Mouse (Mus musculus) gastrocnemius, adult 2 months (tissue): ENCODE data around the gene Tspan4. TPM values are rescaled to one million over a fixed set of nuclear protein-coding genes. Genes with fewer than 3 reads are reported as not detected.

Experiments used
- DNase-seq: peaks from one replicate; pipeline ENCODE4 v3.0.0; 2022
- H3K27ac ChIP-seq: fragments of 200-600 bp; 2 replicates; pipeline ENCODE4 v1.8.1; 2022; ENCODE audit warnings: mild to moderate bottlenecking
- H3K4me3 ChIP-seq: fragments of 200-600 bp; 2 replicates; pipeline ENCODE4 v1.8.1; 2022; ENCODE audit warnings: mild to moderate bottlenecking, moderate library complexity
- CTCF ChIP-seq: fragments of 200-600 bp; IDR thresholded peaks from 2 replicates; pipeline ENCODE4 v1.8.1; 2022; ENCODE audit warnings: antibody characterized with exemption, mild to moderate bottlenecking, moderate library complexity
- intact Hi-C: fragments of 180-260 bp; cut with DNase I; formaldehyde crosslinking; loops from one replicate; pipeline ENCODE4 v1.15.1; 2025
- total RNA-seq, 2 experiments: library from RNA; stranded (reverse); gene quantifications; 2 replicates each; pipeline ENCODE4 v1.2.3; 2021

Gene Tspan4
- total RNA-seq, 2 experiments from 2014 or later, result 7.6 to 8.2 TPM

DNA sequence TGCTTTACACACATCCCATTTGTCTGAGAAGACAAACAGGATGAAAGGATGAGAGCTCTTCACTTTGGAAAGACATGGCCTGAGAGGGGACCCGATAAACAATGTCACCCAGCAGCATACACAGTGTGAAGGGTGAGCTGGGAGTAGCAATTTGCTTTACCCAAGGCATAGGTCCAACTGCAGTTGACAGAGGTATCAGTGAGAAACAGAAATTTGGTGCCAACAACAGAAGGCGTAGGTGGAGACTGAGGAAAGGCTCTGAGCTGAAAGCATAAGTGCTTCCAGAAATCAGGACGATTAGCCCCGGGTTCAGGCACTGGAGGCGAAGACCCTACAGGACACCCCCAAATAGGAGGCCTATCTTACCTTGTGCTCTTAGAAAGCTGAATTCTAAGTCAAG, 35.2 kb downstream of the Tspan4 start:
- DNase-seq, result no peak
- peak overlapping the region; percentile 35; the same call in 1 of the 2 replicates for H3K27ac ChIP-seq
- H3K4me3 ChIP-seq, result no peak overlapping the region
- TF ChIP-seq CTCF, result no peak
- intact Hi-C loops, result no loop called here

DNA sequence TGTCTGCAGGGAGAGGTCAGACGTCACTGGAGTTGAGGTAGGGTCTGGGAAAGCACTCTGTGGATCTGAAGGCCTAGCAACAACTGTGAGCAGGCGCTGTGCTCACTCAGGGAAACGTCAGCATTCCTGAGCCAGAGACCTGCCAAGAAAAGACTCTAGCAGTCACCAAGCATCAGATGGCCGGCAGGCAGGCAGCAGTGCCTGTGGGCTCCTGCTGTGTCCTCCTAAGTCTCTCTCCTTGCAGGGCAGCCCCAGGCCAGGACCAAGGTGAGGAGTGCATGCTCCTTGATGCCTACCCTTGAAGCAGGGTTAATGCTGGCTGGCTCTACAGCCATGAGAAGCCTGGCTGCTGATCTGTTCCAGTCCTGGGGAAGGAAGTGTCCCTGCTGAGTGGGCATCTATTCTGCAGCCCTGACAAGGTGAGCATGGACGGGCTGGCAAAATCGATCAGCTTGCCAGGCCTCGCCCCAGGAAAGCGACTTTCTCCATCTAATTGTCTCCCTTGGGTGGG, 35.7 kb downstream of the Tspan4 start:
- peak; percentile 53 for DNase-seq
- TF ChIP-seq CTCF, result no peak
- Histone ChIP-seq H3K27ac (peak overlapping the region; percentile 35; the same call in 1 of the 2 replicates), H3K4me3 (no peak overlapping the region)
- intact Hi-C loops, result no loop called here

DNA sequence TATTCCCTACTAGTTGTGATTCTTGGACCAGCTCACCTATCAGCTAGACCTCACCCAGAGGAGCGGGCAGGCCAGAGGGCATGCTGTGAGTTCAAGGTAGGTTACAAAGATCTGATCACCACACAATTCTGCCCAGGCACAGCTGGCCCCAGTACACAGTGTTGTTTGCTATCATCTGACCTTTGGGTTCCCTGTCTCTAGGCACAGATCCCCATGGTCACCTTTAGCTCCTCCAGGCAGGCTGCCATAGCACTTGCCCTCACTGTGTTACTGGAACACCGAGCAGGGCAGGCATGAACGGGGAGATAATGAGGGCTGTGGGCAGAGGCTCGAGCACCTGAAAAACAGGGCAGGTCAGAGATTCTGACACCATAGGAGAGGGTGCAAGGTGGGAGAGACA, 42.6 kb downstream of the Tspan4 start:
- H3K27ac ChIP-seq, result peak overlapping the region; percentile 16; the same call in 1 of the 2 replicates
- intact Hi-C loops, result no loop called here
- no peak for TF ChIP-seq CTCF
- no peak overlapping the region for H3K4me3 ChIP-seq
- peak; percentile 53 for DNase-seq

DNA sequence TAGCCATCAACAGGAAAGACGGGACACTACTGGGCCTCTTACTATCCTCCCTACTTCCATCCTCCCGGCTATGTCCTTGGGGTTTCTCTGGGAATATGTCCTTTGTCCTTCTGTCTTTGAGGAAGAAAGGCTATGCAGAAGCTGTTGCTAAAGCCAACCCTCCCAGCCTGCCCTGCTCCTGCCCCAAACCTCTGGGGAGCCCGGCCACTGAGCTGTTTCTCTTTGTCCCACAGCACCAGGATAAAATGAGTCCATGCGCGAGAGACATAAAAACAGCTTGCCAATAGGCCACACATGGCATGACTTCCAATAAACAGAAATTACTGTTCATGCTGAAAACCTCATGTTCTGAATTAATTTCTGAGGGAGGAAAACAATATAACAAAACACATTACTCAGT, 43.3 kb downstream of the Tspan4 start:
- Histone ChIP-seq H3K4me3 (no peak overlapping the region), H3K27ac (no peak overlapping the region)
- no peak for DNase-seq
- no peak for TF ChIP-seq CTCF
- intact Hi-C loops, result no loop called here

DNA sequence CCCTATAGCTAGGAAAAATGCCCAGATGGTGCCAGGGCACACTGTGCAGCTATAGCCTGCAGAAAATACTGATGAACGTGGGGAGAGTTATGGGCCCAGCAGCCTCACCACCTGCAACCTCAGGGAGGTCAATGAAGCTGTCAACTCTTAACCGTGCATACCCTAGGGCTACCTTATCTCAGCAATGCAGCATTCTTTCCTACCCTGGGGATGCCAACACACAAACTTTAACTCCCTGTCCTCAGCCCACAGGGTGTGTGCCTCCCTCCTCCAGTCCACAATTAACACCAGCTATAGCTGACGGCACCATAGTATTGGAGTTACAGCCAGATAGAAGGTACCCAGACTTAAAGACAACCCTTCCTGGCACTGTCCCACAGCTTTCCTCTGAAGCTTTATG, 43.9 kb downstream of the Tspan4 start:
- intact Hi-C loops, result no loop called here
- Histone ChIP-seq H3K4me3 (no peak overlapping the region), H3K27ac (no peak overlapping the region)
- no peak for TF ChIP-seq CTCF
- DNase-seq, result no peak

- no peak overlapping the region for H3K4me3 ChIP-seq
- intact Hi-C loops, result no loop called here
Measured at GRCm38 (mm10) chr7:141519795-141520194, 44.8 kb downstream of the Tspan4 start.

GRCm38 (mm10) chr7:141523007-141523406, 48.0 kb downstream of the Tspan4 start:
- DNase-seq, result no peak
- Histone ChIP-seq H3K27ac (no peak overlapping the region), H3K4me3 (no peak overlapping the region)
- intact Hi-C loops, result no loop called here
- TF ChIP-seq CTCF, result no peak

More at GRCm38 (mm10) chr7:141519795-141520194, 44.8 kb downstream of the Tspan4 start:
- no peak overlapping the region; the same call in 1 of the 2 replicates for H3K27ac ChIP-seq
- no peak for DNase-seq
- no peak for TF ChIP-seq CTCF

DNA sequence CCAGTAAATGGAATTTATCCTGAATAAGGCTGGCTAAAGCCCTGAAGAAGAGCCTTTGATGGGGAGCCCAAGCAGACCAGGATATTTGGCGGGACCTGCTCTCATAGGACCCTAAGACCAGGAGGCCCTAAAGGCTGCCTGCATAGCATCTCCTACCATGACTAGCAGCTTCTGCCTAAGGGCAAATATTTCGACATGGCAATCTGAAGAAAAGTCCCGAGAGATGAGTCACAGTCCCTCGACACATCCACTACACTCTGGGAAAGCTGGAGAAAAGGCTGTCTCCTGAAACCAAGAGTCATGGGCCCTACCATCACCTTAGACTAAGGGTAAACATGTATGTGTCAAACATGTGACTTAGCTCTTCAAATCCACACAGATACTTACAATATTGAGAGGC, 49.2 kb downstream of the Tspan4 start:
- TF ChIP-seq CTCF, result no peak
- no peak for DNase-seq
- intact Hi-C loops, result loop anchor here (2.0 kb wide), 1 partner anchor 115 kb away; no protein-coding TSS in a partner anchor
- Histone ChIP-seq H3K4me3 (no peak overlapping the region), H3K27ac (no peak overlapping the region)

DNA sequence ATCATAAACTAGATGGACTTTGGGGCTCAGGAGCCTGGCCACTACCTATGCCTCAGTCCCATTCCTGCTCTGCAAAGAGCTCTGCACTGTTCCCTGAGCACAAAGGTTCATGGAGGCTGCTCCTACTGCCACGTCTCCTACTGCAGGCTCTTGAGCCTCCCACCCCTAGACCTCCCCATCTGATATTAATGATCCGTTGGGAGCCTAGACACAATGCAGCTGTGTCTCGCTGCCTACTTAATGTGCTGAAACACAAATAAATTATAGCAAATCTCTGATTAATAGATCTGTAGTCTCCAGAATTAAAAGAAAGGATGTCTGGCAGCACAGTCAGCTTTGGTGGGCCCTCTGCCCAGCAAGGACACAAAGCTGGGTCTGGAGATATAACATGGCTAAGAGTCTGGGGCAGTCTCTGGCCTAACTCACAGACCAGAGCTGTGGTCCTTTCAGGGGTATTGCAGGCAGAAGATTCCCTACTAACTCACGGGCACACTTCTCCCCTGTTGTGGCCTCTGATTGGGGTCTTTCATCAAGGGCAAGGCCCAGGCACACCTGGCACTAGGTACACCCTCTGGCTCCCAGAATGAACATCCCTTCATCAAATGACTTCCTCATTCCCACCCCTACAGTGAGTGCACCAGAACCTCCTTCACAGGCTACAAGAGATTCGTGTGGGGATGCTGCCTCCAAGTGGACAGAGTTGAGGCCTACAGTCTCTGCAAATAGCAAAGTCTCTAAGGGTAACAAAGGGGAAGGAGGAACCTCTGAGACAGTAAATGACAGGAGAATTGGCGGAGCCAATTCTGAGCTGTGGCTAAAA, 49.9 kb downstream of the Tspan4 start:
- DNase-seq, result peak; percentile 77
- no peak overlapping the region for H3K4me3 ChIP-seq
- TF ChIP-seq CTCF, result peak; percentile 95
- no peak overlapping the region for H3K27ac ChIP-seq
- intact Hi-C loops, result loop anchor here (1.0 to 5.0 kb wide), 3 partner anchors 45 to 142 kb away; no protein-coding TSS in a partner anchor

DNA sequence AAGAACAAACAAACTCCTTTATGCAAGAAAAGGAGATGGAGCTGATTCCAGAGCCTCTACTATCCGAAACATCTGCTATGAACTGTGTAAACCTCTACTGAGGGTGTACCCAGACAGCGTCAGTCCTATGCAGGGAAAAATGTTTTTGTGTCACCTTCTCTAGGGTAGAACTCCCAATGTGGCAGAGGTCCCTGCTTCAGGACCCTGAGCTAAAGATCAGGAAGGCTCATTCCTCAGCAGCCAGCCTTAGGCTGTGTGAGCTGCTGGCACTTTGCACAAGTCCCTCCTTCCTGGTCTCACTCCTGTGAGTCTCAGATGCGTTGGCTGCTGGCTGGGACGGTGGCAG, 50.5 kb downstream of the Tspan4 start:
- DNase-seq, result no peak
- H3K27ac ChIP-seq, result no peak overlapping the region
- no peak for TF ChIP-seq CTCF
- no peak overlapping the region for H3K4me3 ChIP-seq
- intact Hi-C loops, result loop anchor here (1.0 to 5.0 kb wide), 3 partner anchors 45 to 142 kb away; no protein-coding TSS in a partner anchor

DNA sequence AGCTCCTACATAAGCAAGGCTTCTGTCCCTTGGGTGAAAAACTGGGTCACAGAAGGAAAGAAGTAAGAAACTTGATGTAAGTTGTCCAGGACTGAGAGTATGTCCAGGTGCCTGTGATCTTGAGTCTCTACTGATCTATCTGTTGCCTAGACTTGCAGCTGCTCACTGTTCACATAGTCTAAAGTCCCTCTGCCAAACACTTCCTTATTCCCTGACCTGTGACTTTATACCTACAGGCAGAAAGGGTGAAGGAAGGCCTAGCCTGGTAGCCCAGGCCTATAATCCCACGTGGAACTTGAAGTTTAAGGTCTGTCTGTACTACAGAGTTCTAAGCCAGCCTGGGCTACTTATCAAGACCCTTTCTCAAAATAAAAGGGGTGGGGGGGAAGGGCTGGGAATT, 60.5 kb downstream of the Tspan4 start:
- no peak for TF ChIP-seq CTCF
- DNase-seq, result no peak
- intact Hi-C loops, result loop anchor here (5.0 kb wide), 1 partner anchor 138 kb away; no protein-coding TSS in a partner anchor
- no peak overlapping the region for H3K4me3 ChIP-seq
- no peak overlapping the region for H3K27ac ChIP-seq

DNA sequence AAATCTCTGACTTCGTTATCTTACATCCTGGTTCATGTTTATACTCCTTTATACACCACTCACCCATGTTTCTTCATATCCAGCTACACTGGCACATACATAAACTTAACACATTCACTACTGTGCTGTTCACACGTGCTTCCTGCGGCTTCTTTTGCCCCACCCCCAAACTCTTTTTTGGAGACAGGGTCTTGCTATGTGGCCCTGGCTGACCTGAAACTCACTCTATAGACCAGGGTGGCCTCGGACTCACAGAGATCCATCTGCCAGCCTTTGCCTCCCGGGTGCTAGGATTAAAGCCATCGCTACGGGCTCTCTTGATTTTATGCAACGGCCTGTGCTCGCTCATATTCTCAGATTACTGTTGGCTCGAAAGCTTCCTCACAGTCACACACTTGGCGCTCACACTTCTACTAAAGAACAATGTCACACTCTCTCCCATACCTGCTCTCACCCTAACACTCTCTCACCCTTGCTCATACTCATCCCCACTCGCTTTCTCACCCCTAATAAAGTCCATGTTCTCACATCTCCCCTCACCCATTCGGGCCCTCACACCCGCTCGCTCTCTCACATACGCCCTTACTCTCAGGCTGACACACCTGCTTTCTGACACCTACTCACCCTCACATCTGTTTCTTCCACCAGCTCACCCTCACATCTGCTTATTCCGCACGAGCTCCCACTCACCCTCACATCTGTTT, 64.0 kb downstream of the Tspan4 start:
- peak; percentile 39 for DNase-seq
- Histone ChIP-seq H3K27ac (peak overlapping the region; percentile 93), H3K4me3 (peak overlapping the region; percentile 92)
- intact Hi-C loops, result loop anchor here (5.0 kb wide), 1 partner anchor 142 kb away; no protein-coding TSS in a partner anchor
- no peak for TF ChIP-seq CTCF
